Mouse (Mus musculus) bone marrow, adult 2 months (tissue): ENCODE measurements around the gene Lrrtm3. TPM values are rescaled to one million over a fixed set of nuclear protein-coding genes. Genes with fewer than 3 reads are reported as not detected.

Experiments used
- H3K27ac ChIP-seq: fragments of 200-500 bp; 2 replicates; pipeline ENCODE4 v1.5.1; 2012; ENCODE audit warnings: low read depth, mild to moderate bottlenecking, control low read depth, inconsistent platforms, low read length; ENCODE audit not compliant: control insufficient read depth, poor library complexity, insufficient read depth
- H3K4me1 ChIP-seq: fragments of 200-500 bp; 2 replicates; pipeline ENCODE4 v1.6.1; 2011; ENCODE audit warnings: low read length; ENCODE audit not compliant: control insufficient read depth, insufficient read depth
- H3K4me3 ChIP-seq: fragments of 200-500 bp; replicated peaks from 2 replicates; pipeline ENCODE3; 2011; ENCODE audit warnings: mild to moderate bottlenecking, low read depth, low read length, control low read depth; ENCODE audit not compliant: control insufficient read depth
- CTCF ChIP-seq: fragments of 200-500 bp; IDR thresholded peaks from 2 replicates; pipeline ENCODE4 v1.5.1; 2011; ENCODE audit warnings: low read length, control low read depth; ENCODE audit not compliant: control insufficient read depth, insufficient read depth
- POLR2A ChIP-seq: fragments of 200-500 bp; IDR thresholded peaks from 2 replicates; pipeline ENCODE4 v1.6.1; 2011; ENCODE audit warnings: low read depth, mild to moderate bottlenecking, control low read depth, low read length, borderline replicate concordance; ENCODE audit not compliant: control insufficient read depth
- WGBS: fragments of 180-500 bp; shearing (Covaris S2); methylation state at CpG from one replicate; pipeline ENCODE4 v1.1.7; 2018; 5-methylcytosine and 5-hydroxymethylcytosine counted together
- polyA plus RNA-seq: library from polyadenylated mRNA; stranded (reverse); fragments of >200 nt; gene quantifications from 2 replicates; pipeline ENCODE4 v1.2.4, GENCODE M21; 2011; ENCODE audit warnings: low replicate concordance; ENCODE audit not compliant: missing spikeins, insufficient read depth, insufficient read length

Lrrtm3 gene
- polyA plus RNA-seq, 1 experiment: not detected

GRCm38 (mm10) chr10:64087936-64088773, 1.9 kb downstream of the Lrrtm3 start:
- TF ChIP-seq POLR2A (no peak), CTCF (no peak)

GRCm38 (mm10) chr10:64087521-64087920, 2.6 kb downstream of the Lrrtm3 start:
- H3K27ac ChIP-seq: no peak overlapping the region
- TF ChIP-seq CTCF (no peak), POLR2A (no peak)
- no peak overlapping the region for H3K4me3 ChIP-seq
- no peaks in the 10 kb centered on the region for H3K4me1 ChIP-seq
- 4% methylated on average over 12 of the region's 12 CpGs for WGBS

More at GRCm38 (mm10) chr10:64087936-64088773, 1.9 kb downstream of the Lrrtm3 start:
- Histone ChIP-seq H3K4me3 (no peak overlapping the region), H3K27ac (no peak overlapping the region), H3K4me1 (no peaks in the 10 kb centered on the region)
- WGBS: 7% methylated on average over 26 of the region's 26 CpGs

GRCm38 (mm10) chr10:64086567-64087391, 3.3 kb downstream of the Lrrtm3 start:
- 7% methylated on average over 12 of the region's 12 CpGs for WGBS

GRCm38 (mm10) chr10:64086183-64086566, 3.9 kb downstream of the Lrrtm3 start:
- WGBS: 65% methylated on average over 16 of the region's 16 CpGs
- no peak overlapping the region for H3K4me3 ChIP-seq

More at GRCm38 (mm10) chr10:64086567-64087391, 3.3 kb downstream of the Lrrtm3 start:
- TF ChIP-seq POLR2A (no peak), CTCF (no peak)
- Histone ChIP-seq H3K4me1 (no peaks in the 10 kb centered on the region), H3K27ac (no peak overlapping the region), H3K4me3 (no peak overlapping the region)

GRCm38 (mm10) chr10:64084465-64084864, 5.6 kb downstream of the Lrrtm3 start:
- H3K4me1 ChIP-seq: no peaks in the 10 kb centered on the region
- TF ChIP-seq CTCF (no peak), POLR2A (no peak)
- H3K27ac ChIP-seq: no peak overlapping the region
- WGBS: 44% methylated on average over 4 of the region's 4 CpGs
- no peak overlapping the region for H3K4me3 ChIP-seq

More at GRCm38 (mm10) chr10:64086183-64086566, 3.9 kb downstream of the Lrrtm3 start:
- TF ChIP-seq CTCF: no peak
- no peak for TF ChIP-seq POLR2A
- no peak overlapping the region for H3K27ac ChIP-seq
- no peaks in the 10 kb centered on the region for H3K4me1 ChIP-seq

GRCm38 (mm10) chr10:64083813-64084212, 6.3 kb downstream of the Lrrtm3 start:
- Histone ChIP-seq H3K4me3 (no peak overlapping the region), H3K4me1 (no peaks in the 10 kb centered on the region), H3K27ac (no peak overlapping the region)
- 61% methylated on average over 11 of the region's 11 CpGs for WGBS
- TF ChIP-seq CTCF: no peak
- TF ChIP-seq POLR2A: no peak

GRCm38 (mm10) chr10:64082345-64082744, 7.7 kb downstream of the Lrrtm3 start:
- H3K4me1 ChIP-seq: no peaks in the 10 kb centered on the region
- TF ChIP-seq POLR2A (no peak), CTCF (no peak)
- 75% methylated on average over 3 of the region's 3 CpGs for WGBS
- no peak overlapping the region for H3K27ac ChIP-seq
- H3K4me3 ChIP-seq: no peak overlapping the region

- H3K4me1 ChIP-seq: no peaks in the 10 kb centered on the region
- TF ChIP-seq POLR2A (no peak), CTCF (no peak)
- 24% methylated on average over 10 of the region's 10 CpGs for WGBS
- H3K27ac ChIP-seq: no peak overlapping the region
- H3K4me3 ChIP-seq: no peak overlapping the region
Observed at GRCm38 (mm10) chr10:64076410-64077052, 13.5 kb downstream of the Lrrtm3 start.
